Mouse (Mus musculus): Measurements from ENCODE around the gene Ppat. TPM values are rescaled to one million over a fixed set of nuclear protein-coding genes. Genes with fewer than 3 reads are reported as not detected.

Ppat gene
- polyA plus RNA-seq, 1 experiment, result 5.4 TPM

DNA sequence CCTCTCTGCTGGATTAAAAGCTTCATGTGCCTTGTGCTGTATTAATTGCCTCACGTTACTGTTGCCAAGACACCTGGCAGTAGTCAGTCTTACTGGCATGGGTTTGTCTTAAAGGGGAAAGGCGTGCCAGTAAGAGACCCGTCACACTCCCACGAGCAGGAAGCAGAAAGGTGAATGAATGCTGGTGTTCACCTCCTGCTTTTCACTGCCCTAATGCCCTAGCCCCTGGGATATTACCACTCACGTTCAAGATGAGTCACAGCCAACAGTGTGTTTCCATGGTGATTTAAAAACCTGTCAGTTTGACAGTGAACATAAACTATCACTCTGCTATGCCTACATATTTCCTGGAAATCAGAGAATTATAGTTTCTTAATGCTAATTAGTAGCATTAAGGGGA is 17.9 kb upstream of the Ppat start:
- TF ChIP-seq POLR2A (IDR thresholded peaks at IDR 0.05; ENCODE audit: borderline replicate concordance, low read depth, low read length) (no peak), CTCF (IDR thresholded peaks at IDR 0.05; ENCODE audit: low read depth, low read length) (no peak)
- Histone ChIP-seq H3K4me3 (ENCODE audit: insufficient read depth, low read length) (no peak overlapping the region), H3K4me1 (ENCODE audit: control insufficient read depth, insufficient read depth, low read length) (peaks cover 3% of the 10 kb centered on the region)

GRCm38 (mm10) chr5:76964651-76965050 is 13.3 kb upstream of the Ppat start:
- Histone ChIP-seq H3K4me3 (ENCODE audit: insufficient read depth, low read length) (no peak overlapping the region), H3K27ac (ENCODE audit: insufficient read depth, low read depth, low read length) (no peak overlapping the region), H3K4me1 (ENCODE audit: control insufficient read depth, insufficient read depth, low read length) (no peaks in the 10 kb centered on the region)
- TF ChIP-seq POLR2A (IDR thresholded peaks at IDR 0.05; ENCODE audit: borderline replicate concordance, low read depth, low read length), result no peak
- TF ChIP-seq CTCF (IDR thresholded peaks at IDR 0.05; ENCODE audit: low read depth, low read length), result no peak

More for the DNA sequence above, 17.9 kb upstream of the Ppat start:
- no peak overlapping the region for H3K27ac ChIP-seq (ENCODE audit: insufficient read depth, low read depth, low read length)

- Histone ChIP-seq H3K27ac (ENCODE audit: insufficient read depth, low read depth, low read length) (no peak overlapping the region), H3K4me3 (ENCODE audit: insufficient read depth, low read length) (no peak overlapping the region), H3K4me1 (ENCODE audit: control insufficient read depth, insufficient read depth, low read length) (no peaks in the 10 kb centered on the region)
- TF ChIP-seq POLR2A (IDR thresholded peaks at IDR 0.05; ENCODE audit: borderline replicate concordance, low read depth, low read length) (no peak), CTCF (IDR thresholded peaks at IDR 0.05; ENCODE audit: low read depth, low read length) (no peak)
These were observed 11.2 kb upstream of the Ppat start for GRCm38 (mm10) chr5:76962545-76962944.

DNA sequence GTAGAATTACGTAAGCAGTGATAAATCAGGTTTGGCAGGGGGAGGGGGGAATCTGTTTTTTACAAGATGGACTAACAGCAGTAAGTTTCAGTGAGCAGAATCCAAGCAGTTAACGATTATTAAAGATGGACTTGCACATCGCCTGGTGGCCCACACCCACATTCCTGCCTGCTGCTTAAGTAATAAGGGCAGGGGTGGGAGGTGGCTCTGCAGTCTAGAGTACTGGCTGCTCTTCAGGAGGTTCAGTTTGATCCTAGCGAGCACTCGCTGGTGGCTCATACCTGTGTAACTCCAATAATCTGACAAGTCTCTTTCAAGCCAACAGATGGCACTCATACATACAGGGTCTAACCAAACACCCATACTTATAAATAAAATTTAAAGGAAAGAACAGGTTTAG is 8.2 kb upstream of the Ppat start:
- no peak for TF ChIP-seq POLR2A (IDR thresholded peaks at IDR 0.05; ENCODE audit: borderline replicate concordance, low read depth, low read length)
- no peak for TF ChIP-seq CTCF (IDR thresholded peaks at IDR 0.05; ENCODE audit: low read depth, low read length)
- no peak overlapping the region for H3K4me3 ChIP-seq (ENCODE audit: insufficient read depth, low read length)
- peaks cover 8% of the 10 kb centered on the region for H3K4me1 ChIP-seq (ENCODE audit: control insufficient read depth, insufficient read depth, low read length)
- no peak overlapping the region for H3K27ac ChIP-seq (ENCODE audit: insufficient read depth, low read depth, low read length)

DNA sequence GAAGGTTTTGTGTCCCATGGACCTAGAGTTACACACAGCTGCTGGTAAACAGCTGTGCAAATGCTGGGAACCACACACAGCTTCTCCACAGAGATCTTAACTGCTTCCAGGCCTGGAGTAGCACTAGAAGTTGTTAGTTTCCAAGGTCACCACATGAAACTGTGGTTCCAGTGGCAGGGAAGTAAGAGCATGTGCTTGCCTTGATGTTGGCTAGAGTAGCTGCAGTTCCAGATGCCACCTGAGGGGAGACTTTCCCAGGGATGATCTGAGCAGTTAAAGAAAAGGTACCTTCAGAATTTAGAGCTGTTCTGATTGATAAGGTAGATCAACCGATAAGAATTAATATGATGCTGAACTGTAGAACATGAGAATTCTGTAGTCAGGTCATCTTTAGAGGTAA is 6.6 kb upstream of the Ppat start:
- H3K4me3 ChIP-seq (ENCODE audit: insufficient read depth, low read length), result no peak overlapping the region
- H3K4me1 ChIP-seq (ENCODE audit: control insufficient read depth, insufficient read depth, low read length), result peaks cover 16% of the 10 kb centered on the region
- TF ChIP-seq CTCF (IDR thresholded peaks at IDR 0.05; ENCODE audit: low read depth, low read length), result no peak
- TF ChIP-seq POLR2A (IDR thresholded peaks at IDR 0.05; ENCODE audit: borderline replicate concordance, low read depth, low read length), result no peak
- H3K27ac ChIP-seq (ENCODE audit: insufficient read depth, low read depth, low read length), result no peak overlapping the region

DNA sequence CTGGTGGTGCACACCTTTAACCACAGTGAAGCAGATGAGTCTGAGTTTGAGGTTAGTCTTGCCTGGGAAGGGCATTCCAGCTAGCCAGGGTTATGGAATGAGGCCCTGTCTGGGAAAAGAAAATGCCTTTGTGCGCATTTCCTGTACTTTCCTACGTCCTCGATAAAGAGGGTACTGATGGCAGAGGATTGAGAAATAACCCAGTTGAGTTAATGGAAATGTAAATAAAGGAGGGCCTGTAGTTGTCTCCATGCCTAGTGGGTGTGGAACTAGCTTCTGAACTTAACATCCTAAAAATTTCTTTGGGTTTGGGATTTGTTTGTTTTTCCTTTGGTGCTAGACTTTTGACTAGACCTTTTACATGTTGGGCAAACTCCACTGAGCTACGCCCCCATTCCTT is 4.1 kb upstream of the Ppat start:
- Histone ChIP-seq H3K4me1 (ENCODE audit: control insufficient read depth, insufficient read depth, low read length) (peaks cover 16% of the 10 kb centered on the region), H3K27ac (ENCODE audit: insufficient read depth, low read depth, low read length) (no peak overlapping the region), H3K4me3 (ENCODE audit: insufficient read depth, low read length) (no peak overlapping the region)
- no peak for TF ChIP-seq CTCF (IDR thresholded peaks at IDR 0.05; ENCODE audit: low read depth, low read length)
- no peak for TF ChIP-seq POLR2A (IDR thresholded peaks at IDR 0.05; ENCODE audit: borderline replicate concordance, low read depth, low read length)

- TF ChIP-seq POLR2A (IDR thresholded peaks at IDR 0.05; ENCODE audit: borderline replicate concordance, low read depth, low read length) (no peak), CTCF (IDR thresholded peaks at IDR 0.05; ENCODE audit: low read depth, low read length) (no peak)
- Histone ChIP-seq H3K4me3 (ENCODE audit: insufficient read depth, low read length) (peak overlapping the region; percentile 8; the same call in 1 of the 2 replicates), H3K27ac (ENCODE audit: insufficient read depth, low read depth, low read length) (peak overlapping the region; percentile 46), H3K4me1 (ENCODE audit: control insufficient read depth, insufficient read depth, low read length) (peaks cover 16% of the 10 kb centered on the region)
These were observed 3.0 kb upstream of the Ppat start for GRCm38 (mm10) chr5:76954271-76954900.

- Histone ChIP-seq H3K4me1 (ENCODE audit: control insufficient read depth, insufficient read depth, low read length) (peaks cover 18% of the 10 kb centered on the region), H3K27ac (ENCODE audit: insufficient read depth, low read depth, low read length) (peak overlapping the region; percentile 46), H3K4me3 (ENCODE audit: insufficient read depth, low read length) (no peak overlapping the region; the same call in 1 of the 2 replicates)
- TF ChIP-seq POLR2A (IDR thresholded peaks at IDR 0.05; ENCODE audit: borderline replicate concordance, low read depth, low read length) (no peak), CTCF (IDR thresholded peaks at IDR 0.05; ENCODE audit: low read depth, low read length) (no peak)
These were observed 2.4 kb upstream of the Ppat start for GRCm38 (mm10) chr5:76953794-76954193.

DNA sequence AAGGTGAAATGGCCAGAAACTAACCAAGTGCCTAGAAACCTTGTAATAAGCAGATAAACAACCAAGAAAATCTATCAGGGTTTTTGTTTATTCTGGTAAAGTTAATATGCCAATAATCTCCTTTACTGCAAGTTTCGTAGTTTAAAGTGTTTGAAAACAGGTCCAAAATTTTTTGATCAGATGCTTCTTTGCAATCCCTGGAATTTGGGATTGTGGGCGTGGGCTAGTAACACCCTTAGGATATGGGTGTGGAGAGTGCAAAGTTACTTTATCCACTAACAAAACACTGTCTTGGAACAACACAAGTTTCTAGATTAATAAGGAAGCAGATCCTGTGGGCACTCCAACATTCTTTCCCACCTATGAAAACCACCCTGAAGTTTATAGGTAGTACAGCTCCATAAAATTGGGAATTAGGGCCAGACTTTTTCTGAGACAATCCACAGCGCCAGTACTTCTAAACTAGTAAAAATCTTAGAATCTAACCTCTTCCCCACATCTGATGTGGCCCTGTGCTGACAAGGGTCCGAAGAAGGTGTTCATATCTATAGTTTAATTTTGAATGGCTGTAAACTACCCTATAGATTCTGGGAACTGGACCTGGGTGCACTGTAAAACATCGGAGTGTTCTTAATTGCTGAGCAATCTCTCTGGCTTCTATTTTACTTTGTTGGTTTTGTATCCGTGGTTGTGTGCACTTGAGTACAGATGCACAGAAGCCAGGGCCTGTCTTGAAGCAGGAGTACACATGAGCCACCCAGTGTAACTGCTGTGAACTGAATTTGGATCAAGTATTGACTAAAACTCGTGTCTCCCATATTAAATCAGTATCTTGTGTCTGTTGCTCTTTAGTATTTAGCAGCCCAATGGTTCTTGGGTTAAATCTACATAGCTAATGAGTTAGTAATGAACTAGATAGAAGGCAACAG is 998 bp upstream of the Ppat start:
- TF ChIP-seq CTCF (IDR thresholded peaks at IDR 0.05; ENCODE audit: low read depth, low read length), result no peak
- no peak for TF ChIP-seq POLR2A (IDR thresholded peaks at IDR 0.05; ENCODE audit: borderline replicate concordance, low read depth, low read length)
- H3K4me1 ChIP-seq (ENCODE audit: control insufficient read depth, insufficient read depth, low read length), result peaks cover 27% of the 10 kb centered on the region
- peak overlapping the region; percentile 71 for H3K4me3 ChIP-seq (ENCODE audit: insufficient read depth, low read length)
- peak overlapping the region; percentile 65 for H3K27ac ChIP-seq (ENCODE audit: insufficient read depth, low read depth, low read length)

Measured in bone marrow macrophage, adult 2 months (primary cell).